Mouse (Mus musculus): Measurements from ENCODE around the gene Ankrd23.
"Not testable (repeated sequence)": the region's sequence is repeated elsewhere in the genome, so short reads cannot be mapped to it uniquely, and the experiment has no call there.

Gene Ankrd23

DNA sequence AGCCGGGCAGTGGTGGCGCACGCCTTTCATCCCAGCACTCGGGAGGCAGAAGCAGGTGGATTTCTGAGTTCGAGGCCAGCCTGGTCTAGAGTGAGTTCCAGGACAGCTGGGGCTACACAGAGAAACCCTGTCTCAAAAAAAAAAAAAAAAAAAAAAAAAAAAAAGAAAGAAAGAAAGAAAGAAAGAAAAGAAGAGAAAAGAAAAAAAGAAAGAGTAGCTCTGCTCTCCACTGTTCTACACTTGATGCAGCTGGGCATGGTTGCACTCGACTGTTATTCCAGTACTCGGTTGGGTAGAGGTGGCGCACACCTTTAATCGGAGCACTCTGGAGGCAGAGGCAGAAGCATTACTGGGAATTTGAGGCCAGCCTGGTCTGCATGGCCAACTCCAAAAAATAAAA lies at the start of gene Ankrd23:
Gene Ankrd23 (minus strand): TSS at position 101 of the 400 bp plus-strand sequence.
- not testable (repeated sequence) for DNase-seq (ENCODE audit: low spot score)

DNA sequence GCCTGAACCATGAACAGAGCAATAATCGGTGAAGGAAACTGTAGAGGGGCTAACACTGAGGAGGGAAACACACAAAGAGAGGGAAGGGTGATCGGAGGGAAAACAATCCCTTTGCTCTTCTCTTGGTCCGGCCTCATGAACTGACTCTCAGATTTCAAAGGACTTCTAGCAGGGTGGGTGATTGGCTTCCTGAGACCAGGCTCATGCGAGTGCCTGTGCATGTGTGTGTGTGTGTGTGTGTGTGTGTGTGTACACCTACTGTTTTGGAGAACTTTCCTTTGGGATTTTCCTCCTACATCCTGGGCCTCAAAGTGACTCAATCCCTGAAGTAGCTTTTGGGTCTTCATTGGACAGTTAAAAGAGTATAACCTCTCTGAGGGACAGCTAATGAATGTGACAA lies 49.6 kb upstream of the Ankrd23 start:
- no peak for DNase-seq (ENCODE audit: low spot score)

DNA sequence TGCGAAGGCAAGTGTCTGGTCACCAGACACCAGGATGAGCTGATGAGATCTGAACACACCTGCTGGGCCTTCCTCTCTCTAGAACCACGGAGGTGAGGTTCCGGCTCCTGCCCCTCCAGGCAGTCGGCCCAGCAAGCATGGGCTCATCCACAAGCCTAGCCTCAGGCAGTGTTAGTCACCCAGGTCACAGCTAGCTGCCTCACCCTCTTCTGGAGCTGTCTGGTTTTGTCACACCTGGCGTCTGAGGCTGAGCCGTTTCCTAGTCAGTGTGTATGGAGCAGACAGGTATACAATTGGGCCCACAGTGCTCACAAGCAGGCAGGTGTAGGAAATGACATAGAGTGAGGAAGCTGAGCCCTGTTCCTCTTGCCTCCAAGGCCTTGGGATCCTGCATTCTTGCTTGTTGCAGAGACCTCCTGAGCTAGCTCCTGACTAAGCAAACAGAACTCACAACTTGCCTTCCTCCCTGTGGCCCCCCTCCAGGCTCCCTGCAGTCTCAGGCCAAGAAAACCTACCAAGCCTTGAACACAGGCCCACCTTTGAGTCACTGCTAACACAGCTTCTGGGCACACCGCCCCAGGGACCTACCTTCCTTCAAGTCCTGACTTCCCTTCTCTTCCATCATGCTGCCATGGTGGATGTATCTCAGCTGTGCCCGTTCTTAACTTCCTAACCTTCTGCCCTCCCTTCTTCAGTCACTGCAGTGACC lies 46.9 kb upstream of the Ankrd23 start:
- DNase-seq (ENCODE audit: low spot score) = no peak

DNA sequence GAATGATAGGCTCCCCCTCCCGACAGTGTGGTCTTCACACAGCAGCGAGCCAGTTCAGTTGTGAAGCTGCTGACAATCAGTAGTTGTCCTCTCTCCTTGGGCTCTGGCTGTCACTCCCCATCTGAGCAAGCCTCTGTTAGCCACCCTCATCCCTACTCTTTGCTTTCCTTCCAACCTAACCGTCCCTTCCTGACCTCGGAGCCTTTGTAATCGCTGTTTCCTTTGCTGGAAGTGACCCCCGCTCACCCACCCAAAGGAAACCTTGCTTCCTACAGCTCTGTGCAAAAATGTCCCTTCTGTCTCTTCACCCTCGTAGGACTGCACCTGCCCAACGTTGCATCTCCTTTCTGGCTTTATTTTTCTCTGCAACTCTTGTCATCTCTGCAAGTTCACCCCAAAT lies 45.5 kb upstream of the Ankrd23 start:
- no peak for DNase-seq (ENCODE audit: low spot score)

DNA sequence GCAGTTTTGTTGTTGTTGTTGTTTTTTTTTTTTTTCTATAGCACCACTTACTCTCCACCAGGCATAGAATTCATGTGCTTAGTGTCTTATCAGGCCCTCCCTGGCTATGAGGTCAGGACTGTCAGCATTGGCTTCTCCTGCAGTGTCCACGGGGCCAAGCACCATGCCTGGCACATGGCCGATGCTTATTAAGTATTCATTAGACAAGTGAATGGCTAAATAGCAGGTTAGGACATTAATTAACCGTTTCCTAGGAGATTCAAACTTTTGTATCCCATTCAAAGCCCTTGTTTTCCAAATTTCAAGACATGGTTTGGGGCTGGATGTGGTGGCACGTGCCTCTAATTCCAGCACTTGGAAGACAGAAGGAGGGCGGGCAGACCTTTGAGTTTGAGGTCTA lies 44.6 kb upstream of the Ankrd23 start:
- DNase-seq (ENCODE audit: low spot score) = no peak

DNA sequence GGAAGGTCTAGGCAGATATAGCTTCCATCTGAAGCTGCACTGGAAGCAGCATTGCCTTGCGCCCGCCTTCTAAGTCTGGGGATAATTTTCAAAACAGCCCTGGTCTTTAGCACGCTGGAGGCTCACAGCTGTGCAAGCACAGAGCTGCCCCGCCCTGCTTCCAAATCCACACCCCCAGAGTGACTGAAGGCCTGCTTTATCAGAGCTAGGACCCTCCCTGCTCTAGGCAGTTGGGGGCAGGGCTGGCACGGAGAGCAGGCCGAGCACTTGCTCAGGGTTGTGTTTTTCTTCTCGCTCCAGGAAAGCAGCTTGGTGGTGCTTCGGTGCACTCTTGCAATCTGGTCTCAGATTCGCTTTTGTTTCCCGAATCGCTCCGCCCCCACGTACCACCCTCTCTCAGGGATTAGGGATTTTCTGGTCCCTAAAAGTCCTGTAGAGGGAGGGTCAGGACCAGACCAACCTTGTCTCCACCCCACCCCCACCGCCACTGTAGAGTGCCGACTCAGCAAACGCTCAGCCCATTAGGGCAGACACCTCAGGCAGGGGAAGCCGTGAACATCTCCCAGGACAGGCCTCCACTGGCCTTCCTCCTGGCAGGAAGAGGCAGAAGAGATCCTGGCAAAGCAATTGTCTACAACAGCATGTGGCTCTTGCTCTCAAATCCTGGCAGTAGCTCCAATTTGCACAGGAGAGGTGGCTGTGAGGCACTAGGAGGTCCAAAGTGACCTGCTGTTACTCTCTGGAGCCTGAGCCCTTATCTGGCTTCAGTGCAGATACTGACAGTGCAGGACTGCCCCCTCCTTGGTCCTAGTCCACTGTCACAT lies 43.9 kb upstream of the Ankrd23 start:
- DNase-seq (ENCODE audit: low spot score) = no peak

DNA sequence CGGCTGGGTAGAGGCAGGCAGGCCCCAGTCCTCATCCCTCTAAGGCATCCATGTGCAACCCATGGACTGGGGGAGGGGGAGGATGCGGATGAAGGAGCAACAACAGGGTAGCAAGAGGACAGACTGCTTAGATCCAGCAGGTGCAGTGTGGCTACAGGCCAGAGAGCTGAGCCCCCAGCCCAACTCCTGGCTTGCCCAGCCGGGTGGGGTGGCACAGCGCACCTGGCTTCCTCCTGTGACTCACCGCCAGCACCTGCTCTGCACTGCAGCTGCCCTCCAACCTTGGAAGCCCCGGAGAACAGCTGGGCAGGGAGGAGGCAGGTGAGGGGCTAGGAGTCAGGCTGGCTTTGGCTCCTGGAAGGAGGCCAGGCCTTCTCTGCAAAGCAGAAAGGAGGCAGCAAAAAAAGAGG lies 43.3 kb upstream of the Ankrd23 start:
- no peak for DNase-seq (ENCODE audit: low spot score)

DNA sequence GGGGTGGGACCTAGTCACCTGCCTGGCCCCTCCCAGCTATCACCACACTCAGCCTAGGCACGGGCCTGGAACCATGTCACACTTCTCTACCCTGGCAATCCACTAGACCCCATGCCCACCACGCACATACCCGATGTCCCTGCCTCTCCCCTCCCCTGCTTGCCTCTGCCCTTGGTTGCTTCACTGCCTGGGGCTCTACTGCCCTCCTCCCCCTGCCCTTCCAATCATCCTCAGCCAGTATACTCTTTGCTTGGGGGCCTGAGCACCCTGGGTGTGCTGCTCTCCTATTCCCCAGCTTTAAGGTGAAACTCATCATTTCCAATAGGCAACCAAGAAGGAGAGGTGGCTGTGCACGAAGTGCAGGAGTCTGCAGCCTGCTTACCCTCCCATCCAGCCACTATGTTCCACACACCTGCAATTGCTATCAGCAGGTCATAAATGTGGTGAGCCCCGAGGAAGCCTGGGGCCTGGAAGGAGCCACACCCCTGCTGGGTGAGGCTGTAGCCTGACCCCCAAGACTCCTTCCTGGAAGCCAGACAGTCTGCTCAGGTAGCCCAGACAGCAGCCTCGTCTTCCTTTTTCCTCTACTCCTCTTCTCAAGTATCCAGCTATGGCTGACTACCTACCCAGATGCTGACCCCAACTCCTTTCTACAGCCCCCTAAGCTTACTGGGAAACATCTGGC lies 40.5 kb upstream of the Ankrd23 start:
- no peak for DNase-seq (ENCODE audit: low spot score)

DNA sequence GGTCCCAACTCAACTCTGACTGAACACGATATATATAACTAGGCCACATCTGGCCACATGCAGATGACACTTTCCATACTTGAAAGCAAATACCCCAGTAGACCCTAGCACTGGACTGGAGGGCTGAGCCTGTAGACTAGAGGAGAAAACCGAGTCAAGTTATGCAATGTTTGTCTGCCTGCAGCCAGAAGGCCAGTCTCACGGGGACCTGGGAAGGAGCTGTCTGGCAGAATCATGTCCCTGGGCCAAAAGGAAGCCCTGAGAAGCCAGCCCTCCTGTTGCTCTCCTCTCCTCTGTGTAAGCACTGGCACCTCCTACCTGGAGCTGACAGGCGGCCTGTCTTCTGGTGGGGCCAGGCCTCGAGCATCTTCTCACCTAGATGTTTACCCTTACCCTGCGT lies 38.7 kb upstream of the Ankrd23 start:
- DNase-seq (ENCODE audit: low spot score) = no peak

DNA sequence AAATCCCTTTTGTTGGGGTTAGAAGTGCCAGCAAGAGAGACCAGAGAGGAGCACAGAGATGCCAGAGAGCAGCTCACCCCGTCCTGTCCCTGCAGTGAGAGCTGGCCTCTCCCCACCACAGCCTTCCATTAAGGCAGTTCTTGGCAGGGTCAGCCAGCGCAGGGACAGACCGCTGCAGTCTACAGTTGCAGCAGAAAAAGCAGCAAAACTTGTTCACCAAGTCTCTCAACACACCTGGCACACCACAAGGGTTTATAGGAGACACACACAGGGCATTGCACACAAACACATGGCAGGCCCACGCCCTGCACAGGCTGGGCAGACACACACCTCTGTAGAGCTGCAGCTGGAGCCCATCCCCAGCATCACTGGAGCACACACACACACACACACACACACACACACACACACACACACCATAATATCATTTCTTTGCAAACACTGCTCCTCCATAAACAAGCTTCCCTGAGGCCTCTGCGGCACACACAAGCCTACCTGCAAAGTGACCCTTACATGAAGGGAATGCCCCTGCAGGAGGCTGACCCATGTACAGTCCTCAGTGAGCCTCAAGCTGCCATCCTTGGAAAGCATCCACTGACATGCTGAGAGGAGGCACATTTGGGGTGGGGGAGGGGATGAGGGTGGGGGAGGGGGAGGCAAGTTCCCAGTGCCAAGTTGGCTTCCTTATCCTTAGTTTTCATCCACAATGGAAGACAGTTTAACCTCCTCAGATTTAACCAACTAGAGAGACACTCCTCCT lies 37.7 kb upstream of the Ankrd23 start:
- no peak for DNase-seq (ENCODE audit: low spot score)

DNA sequence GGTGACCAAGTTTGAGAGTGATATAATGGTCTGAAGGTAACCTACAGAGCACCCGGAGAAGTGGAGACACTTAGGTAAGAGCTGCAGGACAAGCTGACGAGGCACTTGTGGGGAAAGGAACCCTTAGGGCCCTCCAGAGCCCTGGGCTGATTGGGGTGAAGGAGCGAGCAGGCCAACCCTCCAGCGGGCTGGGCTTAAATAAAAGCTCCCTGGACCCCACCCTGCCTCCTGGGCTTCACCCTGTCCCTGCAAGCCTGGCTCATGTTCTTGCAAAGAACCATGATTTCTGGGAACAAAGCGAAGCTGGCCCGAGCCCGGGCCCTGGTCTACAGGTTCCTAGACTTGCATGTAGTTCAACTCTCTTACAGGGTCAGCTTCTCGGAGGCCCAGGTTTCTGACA lies 36.8 kb upstream of the Ankrd23 start:
- DNase-seq (ENCODE audit: low spot score) = no peak

DNA sequence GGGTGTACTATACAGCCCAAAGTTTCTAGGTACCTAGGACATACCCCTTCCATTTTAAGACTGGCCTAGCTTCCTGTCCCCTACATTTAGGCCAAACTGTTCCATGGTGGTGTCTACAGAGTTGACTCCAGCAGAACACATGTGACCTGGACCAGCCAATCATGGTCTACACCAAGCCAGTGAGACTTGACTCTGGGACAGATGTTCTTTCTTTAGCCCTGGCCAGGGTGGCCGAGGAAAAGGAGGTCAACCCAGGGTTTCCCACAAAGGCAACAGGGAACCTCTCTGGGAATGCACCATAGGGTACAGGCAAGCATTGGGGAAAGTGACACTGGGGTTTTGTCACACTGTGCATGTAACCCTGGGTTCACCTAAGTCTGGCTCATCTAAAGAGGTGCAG lies 36.0 kb upstream of the Ankrd23 start:
- no peak for DNase-seq (ENCODE audit: low spot score)

DNA sequence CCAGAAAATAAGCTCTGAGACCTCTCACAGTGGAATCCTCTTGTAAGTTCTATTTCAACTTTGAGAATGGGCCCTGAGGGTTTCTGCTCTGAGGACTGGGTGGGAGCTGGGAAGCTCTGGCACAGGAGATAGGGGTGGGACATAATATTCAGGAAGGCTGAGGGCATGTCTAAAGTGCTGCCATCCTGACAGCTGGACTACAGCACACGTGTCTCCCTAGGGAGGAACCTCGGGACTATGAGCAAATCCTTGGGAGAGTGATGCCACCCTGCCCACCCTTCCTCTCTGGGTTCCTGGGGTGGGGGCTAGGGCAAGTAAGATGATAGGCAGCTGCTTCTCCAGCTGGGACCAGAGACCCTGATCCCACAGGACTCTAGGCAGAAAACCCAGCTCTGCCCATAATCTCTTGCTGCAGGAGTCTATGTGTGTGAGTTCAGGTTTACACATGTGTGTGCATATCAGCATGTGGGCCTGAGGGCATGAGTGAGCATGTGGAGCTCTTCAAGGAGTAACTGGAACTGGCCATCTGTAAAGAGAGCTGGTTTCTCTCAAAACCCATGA lies 35.5 kb upstream of the Ankrd23 start:
- DNase-seq (ENCODE audit: low spot score) = no peak

DNA sequence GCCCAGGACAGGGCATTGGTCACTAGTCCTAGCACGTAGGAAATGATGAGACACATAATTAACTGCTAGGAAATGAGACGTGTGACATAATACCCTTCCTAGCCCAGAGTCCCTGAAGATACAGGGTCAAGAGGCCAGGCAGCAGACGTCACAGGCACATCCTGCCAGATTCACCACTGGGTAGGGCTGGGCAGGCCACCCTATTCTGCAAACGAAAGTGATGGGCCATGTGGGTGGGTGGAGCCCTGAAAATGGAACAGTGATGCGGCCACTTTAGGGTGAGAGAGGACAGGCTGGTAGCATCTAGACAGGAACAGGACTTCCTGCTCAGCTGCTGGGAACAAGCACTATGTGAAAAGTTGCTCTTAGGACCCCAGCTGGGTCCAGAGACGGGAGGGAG lies 34.9 kb upstream of the Ankrd23 start:
- DNase-seq (ENCODE audit: low spot score) = no peak

DNA sequence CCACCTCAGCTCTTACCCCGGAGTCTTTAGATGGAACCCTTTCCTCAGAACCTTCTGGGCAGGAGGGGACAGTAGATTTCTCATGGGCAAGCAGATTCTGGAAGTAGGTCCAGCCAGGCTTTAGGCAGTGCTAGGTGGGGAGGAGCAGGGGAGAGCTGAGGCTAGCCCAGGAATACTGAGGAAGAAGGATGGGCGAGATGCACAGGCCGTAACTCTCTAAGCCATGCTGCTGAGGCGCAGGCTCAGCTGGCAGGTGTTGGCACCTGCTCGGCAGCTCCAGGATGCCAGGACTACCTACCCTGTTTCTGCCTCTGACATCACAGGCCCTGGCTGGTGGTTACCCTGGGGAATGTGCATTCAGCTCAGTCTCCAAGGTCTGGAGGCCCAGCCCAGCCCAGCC lies 33.6 kb upstream of the Ankrd23 start:
- no peak for DNase-seq (ENCODE audit: low spot score)

DNA sequence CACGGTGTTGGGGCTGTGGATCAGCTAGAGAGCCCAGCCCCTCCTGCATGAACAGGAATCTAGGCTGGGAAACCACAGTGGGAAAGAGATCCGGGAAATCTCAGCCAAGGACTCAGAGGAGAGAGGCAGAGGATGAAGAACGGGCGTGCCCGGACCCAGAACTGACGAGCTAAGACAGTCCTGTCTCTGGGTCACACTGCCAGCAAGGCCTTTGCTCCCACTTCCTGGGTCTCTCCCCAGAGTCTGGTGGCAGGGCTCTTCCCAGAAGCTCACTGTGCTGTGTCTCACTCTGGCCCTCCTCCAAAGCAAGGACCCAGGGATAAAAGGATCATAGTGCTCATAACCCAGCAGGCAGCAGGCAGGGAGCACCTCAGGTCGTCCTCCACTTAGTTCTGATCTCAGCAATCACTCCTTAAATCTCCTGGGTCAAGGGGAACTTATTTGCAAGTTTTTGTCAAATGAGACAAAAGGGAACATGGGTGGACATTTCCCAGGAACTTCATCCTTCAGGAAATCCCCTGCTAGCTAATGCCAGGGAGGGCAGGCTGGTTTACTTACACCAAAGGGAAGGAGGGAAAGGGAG lies 33.1 kb upstream of the Ankrd23 start:
- no peak for DNase-seq (ENCODE audit: low spot score)

DNA sequence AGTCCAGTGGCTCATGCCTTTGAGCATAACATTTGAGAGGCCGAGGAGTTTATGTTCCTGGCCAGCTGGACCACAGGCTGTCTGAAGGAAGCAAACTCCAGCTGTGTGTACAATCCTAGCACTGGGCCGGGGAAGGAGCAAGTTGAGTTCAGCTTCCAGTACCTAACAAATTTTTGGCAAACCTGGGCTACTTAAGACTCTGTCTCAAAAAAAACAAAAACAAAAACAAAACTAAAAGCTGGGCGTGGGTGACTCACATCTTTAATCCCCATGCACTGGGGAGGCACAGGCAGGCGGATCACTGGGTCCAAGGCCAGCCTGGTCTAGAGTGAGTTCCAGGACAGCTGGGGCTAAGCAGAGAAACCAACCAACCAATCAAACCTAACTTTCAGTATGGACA lies 32.1 kb upstream of the Ankrd23 start:
- no peak for DNase-seq (ENCODE audit: low spot score)

DNA sequence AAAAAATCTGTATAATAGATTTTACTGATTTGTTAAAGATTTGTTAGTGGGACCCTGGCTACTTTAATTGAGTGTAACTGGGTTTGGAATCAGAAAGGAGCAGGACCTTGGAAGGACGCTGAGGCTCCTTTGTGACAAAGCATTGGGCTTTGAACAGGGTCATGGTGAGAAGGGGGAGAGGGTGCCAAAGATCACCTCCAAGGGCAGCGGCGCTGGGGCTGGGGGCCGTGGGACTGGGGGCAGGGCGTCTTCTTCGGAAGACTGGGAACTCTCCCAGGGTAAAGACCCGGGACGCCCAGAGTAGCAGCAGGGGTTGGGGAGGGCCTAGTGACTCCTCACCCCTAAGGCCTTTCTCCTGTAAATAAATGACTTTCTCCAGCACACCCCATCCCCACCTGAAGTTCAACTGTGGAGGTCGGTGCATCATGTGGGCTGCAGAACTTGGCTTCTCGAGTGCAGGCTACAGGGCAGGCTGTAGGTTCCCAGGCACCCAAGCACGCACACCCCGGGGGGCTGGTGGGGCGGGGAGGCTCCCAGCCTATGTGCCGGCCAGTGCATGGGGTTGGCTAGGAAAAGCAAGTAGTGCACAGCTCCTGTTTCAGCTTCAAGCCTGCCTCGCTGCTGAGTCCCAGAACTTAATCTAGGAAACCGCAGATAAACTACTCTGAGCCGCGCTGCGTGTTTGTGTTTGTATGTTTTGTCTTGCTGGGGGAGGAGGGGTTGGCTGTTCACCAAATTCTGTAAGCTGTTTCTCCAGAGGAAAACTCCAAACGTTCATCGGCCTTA lies 31.3 kb upstream of the Ankrd23 start:
- DNase-seq (ENCODE audit: low spot score) = no peak

DNA sequence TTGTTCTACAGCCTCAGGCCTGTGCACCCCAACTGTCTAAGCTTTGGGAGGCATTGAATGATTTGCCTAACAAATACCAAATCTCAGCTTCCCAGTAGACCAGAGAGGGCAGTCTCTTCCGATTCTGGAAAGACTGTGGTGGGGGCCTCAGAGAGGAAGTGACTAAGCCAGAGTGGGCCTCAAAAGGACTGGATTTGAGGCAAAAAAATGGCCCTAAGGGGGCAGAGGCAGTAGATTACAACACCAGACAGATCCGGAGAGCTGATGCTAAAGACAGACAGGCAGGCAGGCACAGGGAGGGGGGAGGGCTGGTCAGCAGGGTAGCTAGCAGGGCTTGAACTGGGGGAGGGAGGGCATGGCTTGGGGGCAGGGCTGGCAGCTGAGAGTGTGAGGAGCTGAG lies 29.7 kb upstream of the Ankrd23 start:
- DNase-seq (ENCODE audit: low spot score) = no peak

DNA sequence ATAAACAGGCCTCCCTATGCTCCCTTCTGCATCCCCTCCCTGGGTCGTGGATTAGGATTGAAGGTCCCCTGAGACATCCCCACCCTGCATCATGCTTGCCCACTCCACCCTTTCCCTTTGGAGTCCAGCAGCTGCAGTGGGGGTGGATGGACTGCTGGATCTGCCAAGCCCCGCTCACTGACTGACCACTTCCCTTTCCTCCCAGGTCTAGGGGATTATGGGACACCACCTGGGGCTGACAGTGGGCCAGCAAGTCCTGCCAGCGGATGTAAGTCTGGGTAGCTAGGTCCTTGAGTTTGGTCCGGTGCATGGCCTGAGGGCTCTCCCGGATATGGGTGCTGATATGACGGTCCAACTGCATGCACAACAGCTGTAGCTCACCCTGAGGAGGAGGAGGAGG lies 27.4 kb upstream of the Ankrd23 start:
- DNase-seq (ENCODE audit: low spot score) = no peak

DNA sequence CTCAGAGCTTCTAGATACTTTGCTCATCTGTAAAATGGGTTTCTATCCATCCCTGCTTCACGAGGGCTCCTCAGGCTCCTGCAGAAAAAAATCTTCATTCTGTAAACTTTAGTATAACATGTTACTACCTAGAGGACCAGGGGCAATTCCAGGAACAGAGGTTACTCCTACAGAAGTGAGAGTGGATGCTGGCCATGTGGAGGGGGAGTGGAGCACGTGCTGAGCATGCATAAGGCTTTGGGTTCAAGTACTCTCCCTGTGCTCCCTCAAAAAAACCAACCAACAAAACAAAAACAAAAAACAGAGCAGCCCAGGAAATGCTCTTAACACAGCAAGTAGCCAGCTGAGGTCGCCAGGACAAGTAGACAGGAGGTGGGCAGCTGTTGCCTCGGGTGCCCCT lies 26.9 kb upstream of the Ankrd23 start:
- DNase-seq (ENCODE audit: low spot score) = no peak

Data from urinary bladder, postnatal 25 days (tissue).